Mouse (Mus musculus) heart, adult 2 months (tissue): ENCODE data around the gene Polr3f.

Source experiments
- CTCF ChIP-seq: fragments of 200-600 bp; IDR thresholded peaks from 2 replicates; pipeline ENCODE4 v1.8.1; 2022; ENCODE audit warnings: antibody characterized with exemption, mild to moderate bottlenecking, moderate library complexity
- EP300 ChIP-seq: fragments of 200-500 bp; IDR thresholded peaks from 2 replicates; pipeline ENCODE4 v1.6.1; 2011; ENCODE audit warnings: low read depth, low read length, control low read depth; ENCODE audit not compliant: insufficient read depth
- POLR2A ChIP-seq: fragments of 200-500 bp; IDR thresholded peaks from 2 replicates; pipeline ENCODE4 v1.6.1; 2011; ENCODE audit warnings: mild to moderate bottlenecking, low read depth, low read length, control low read depth; ENCODE audit not compliant: insufficient read depth

DNA sequence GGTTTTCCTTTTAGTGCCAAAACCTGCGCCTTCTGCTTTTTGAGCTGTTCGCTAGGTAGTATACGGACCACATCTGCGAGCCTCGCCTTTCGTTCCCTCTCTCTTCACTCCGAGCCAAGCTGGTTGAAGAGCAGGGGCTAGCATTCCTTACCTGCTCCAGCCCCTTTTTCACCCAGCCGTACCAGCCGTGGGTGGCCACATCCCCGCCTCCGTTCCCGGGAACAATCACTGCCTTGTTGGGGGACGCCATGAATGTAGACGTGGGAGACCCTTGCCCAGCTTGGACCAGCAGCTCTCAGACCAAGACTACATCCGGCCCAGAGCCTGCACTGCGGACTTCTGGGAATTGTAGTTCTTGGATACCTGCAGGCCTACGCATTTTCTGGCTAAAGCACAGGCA is 23.0 kb downstream of the Polr3f start, which contains the start of gene Rbbp9:
- TF ChIP-seq CTCF: no peak
- no peak for TF ChIP-seq EP300
- peak; percentile 59 for TF ChIP-seq POLR2A
